Comparison of ENCODE assay signal across 11 mouse cellular contexts in the genomic region with DNA sequence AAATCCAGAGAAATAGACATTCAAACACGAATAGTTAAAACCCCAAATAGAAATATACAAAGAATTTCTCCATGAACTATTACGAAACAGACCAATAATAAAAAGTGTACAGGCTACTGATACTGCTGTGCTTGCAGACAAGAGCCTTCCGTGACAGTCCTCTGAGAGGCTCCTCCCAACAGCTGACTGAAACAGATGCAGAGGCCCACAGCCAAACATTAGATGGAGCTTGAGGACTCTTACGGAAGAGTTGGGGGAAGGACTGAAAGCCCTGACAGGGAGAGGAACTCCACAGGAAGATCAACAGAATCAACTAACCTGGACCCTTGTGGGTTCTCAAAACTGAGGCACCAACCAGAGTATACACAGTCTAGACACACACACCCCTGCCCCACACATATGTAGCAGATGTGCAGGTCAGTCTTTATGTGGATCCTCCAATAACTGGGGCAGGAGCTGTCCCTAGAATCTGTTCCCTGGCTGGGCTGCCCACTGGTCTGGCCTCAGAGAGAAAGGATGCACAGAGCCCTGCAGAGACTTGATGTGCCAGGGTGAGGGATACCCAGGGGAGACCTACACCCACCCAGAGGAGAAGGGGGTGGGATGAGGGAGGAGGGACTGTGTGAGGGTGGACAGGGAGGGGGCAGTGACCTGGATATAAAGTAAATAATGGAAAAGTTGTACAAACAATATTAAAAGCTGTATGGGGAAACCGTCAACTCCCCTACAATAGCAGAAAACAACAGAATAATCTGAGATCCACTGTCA. TPM values are rescaled to one million over a fixed set of nuclear protein-coding genes. Genes with fewer than 3 reads are reported as not detected.
DNase-seq lines count a peak whose midpoint lies in the region; ATAC-seq lines count a peak whose summit lies in the region.
"Had no signal": no experiment of that assay in that cellular context is flagged by ENCODE, and none has a peak within 500 bp of the region (broad histone marks: within the 10 kb centered on the region; RNA-seq: fewer than 3 reads in every experiment).

No protein-coding gene starts in this region.

- ATAC-seq in forebrain, embryonic 13.5 days: 0 out of 2 replicates have a peak, but pooled peaks have one; percentile 55
- ATAC-seq in forebrain, embryonic 16.5 days: no peak
- ATAC-seq in kidney, embryonic 16.5 days (ENCODE audit: low FRiP score, low TSS enrichment): 0 out of 2 replicates have a peak, but pooled peaks have one; percentile 65
- ATAC-seq: activated CD4-positive, CD25-positive, alpha-beta regulatory T cell, adult 4 months had no signal

- H3K27me3 ChIP-seq in forebrain, embryonic 13.5 days: no peaks in the 10 kb centered on the region
- H3K27me3 ChIP-seq in forebrain, embryonic 16.5 days (replicated peaks; ENCODE audit: control insufficient read depth, insufficient read depth, low read length): no peaks in the 10 kb centered on the region
- H3K27me3 ChIP-seq in kidney, embryonic 16.5 days (ENCODE audit: insufficient read depth, low read length): no peaks in the 10 kb centered on the region
- H3K27me3 ChIP-seq: limb, embryonic 12.5 days; neural tube, embryonic 15.5 days had no signal

- H3K4me1 ChIP-seq in forebrain, embryonic 13.5 days: no peaks in the 10 kb centered on the region
- H3K4me1 ChIP-seq in forebrain, embryonic 16.5 days (replicated peaks; ENCODE audit: control insufficient read depth, insufficient read depth, low read length): no peaks in the 10 kb centered on the region
- no peaks in the 10 kb centered on the region for H3K4me1 ChIP-seq in kidney, embryonic 16.5 days (ENCODE audit: insufficient read depth, low read length)
- H3K4me1 ChIP-seq: limb, embryonic 12.5 days; neural tube, embryonic 15.5 days had no signal

- DNase-seq in kidney, adult 8-10 months: no peak
- peak; percentile 12 for DNase-seq in urinary bladder, postnatal 14 days (ENCODE audit: low spot score)
- DNase-seq in urinary bladder, postnatal 10 days (ENCODE audit: low spot score): no peak
- DNase-seq in thymus, adult 18-20 months: no peak
- no peak for DNase-seq in spleen, adult 12 weeks (ENCODE audit: low spot score)

- H3K9ac ChIP-seq in forebrain, embryonic 13.5 days: no peak overlapping the region
- no peak overlapping the region for H3K9ac ChIP-seq in forebrain, embryonic 16.5 days (replicated peaks; ENCODE audit: low read depth, low read length)
- no peak overlapping the region for H3K9ac ChIP-seq in kidney, embryonic 16.5 days (replicated peaks; ENCODE audit: low read length)
- H3K9ac ChIP-seq: limb, embryonic 12.5 days; neural tube, embryonic 15.5 days had no signal

- H3K4me3 ChIP-seq in forebrain, embryonic 13.5 days: no peak overlapping the region
- H3K4me3 ChIP-seq in forebrain, embryonic 16.5 days (replicated peaks; ENCODE audit: low read length): no peak overlapping the region
- no peak overlapping the region for H3K4me3 ChIP-seq in kidney, embryonic 16.5 days (ENCODE audit: low read length)
- H3K4me3 ChIP-seq: limb, embryonic 12.5 days; neural tube, embryonic 15.5 days had no signal

- H3K36me3 ChIP-seq in forebrain, embryonic 13.5 days (ENCODE audit: poor library complexity, severe bottlenecking): no peaks in the 10 kb centered on the region
- H3K36me3 ChIP-seq in forebrain, embryonic 16.5 days (ENCODE audit: control insufficient read depth, insufficient read depth): no peaks in the 10 kb centered on the region
- H3K36me3 ChIP-seq in kidney, embryonic 16.5 days (ENCODE audit: insufficient read depth, low read length): 0 out of 2 replicates have a peak, but pooled peaks cover 11% of the 10 kb centered on the region
- H3K36me3 ChIP-seq: neural tube, embryonic 15.5 days had no signal

- no peaks in the 10 kb centered on the region for H3K9me3 ChIP-seq in forebrain, embryonic 13.5 days (replicated peaks)
- H3K9me3 ChIP-seq in forebrain, embryonic 16.5 days (ENCODE audit: control insufficient read depth, low read length): no peaks in the 10 kb centered on the region
- H3K9me3 ChIP-seq in kidney, embryonic 16.5 days (ENCODE audit: low read length): no peaks in the 10 kb centered on the region
- H3K9me3 ChIP-seq: limb, embryonic 12.5 days; neural tube, embryonic 15.5 days had no signal

- H3K27ac ChIP-seq in forebrain, embryonic 13.5 days: no peak overlapping the region
- no peak overlapping the region for H3K27ac ChIP-seq in forebrain, embryonic 16.5 days (ENCODE audit: low read length)
- H3K27ac ChIP-seq in kidney, embryonic 16.5 days (ENCODE audit: low read length): no peak overlapping the region
- H3K27ac ChIP-seq: limb, embryonic 12.5 days; neural tube, embryonic 15.5 days had no signal

- no peak overlapping the region for H3K4me2 ChIP-seq in forebrain, embryonic 13.5 days
- no peak overlapping the region for H3K4me2 ChIP-seq in forebrain, embryonic 16.5 days (ENCODE audit: low read length)
- no peak overlapping the region for H3K4me2 ChIP-seq in kidney, embryonic 16.5 days (replicated peaks; ENCODE audit: low read depth, low read length)
- H3K4me2 ChIP-seq: limb, embryonic 12.5 days; neural tube, embryonic 15.5 days had no signal

- WGBS in forebrain, embryonic 13.5 days: 95% methylated on average over 5 of the region's 5 CpGs
- 89% methylated on average over 5 of the region's 5 CpGs for WGBS in forebrain, embryonic 16.5 days
- 85% methylated on average over 5 of the region's 5 CpGs for WGBS in kidney, embryonic 16.5 days

RNA-seq across cellular contexts. Expression of a gene that starts 46.9 kb away (rescaled TPM):
- polyA plus RNA-seq in forebrain, embryonic 13.5 days (2015; fragmentation: Nextera tagmentation; extraction: Ambion mirVana): 0.06 and 0.13 TPM in 2 replicates
- polyA plus RNA-seq in forebrain, embryonic 16.5 days (2015; fragmentation: Nextera tagmentation; extraction: Ambion mirVana): 0.20 and 0.21 TPM in 2 replicates
- polyA plus RNA-seq in kidney, embryonic 16.5 days (2015; fragmentation: Nextera tagmentation; extraction: Ambion mirVana): 0.05 and 0.06 TPM in 2 replicates
- polyA plus RNA-seq: activated CD4-positive, CD25-positive, alpha-beta regulatory T cell, adult 4 months had no signal
